Mouse (Mus musculus) C2C12 (cell line): ENCODE results near the gene B3gntl1. TPM values are rescaled to one million over a fixed set of nuclear protein-coding genes. Genes with fewer than 3 reads are reported as not detected.

Experiments used
- H3K27me3 ChIP-seq: one replicate; pipeline ENCODE4 v1.6.1; 2011; ENCODE audit not compliant: control insufficient read depth, insufficient read depth, insufficient read length
- H3K36me3 ChIP-seq: one replicate; pipeline ENCODE4 v1.6.1; 2011; ENCODE audit not compliant: control insufficient read depth, insufficient read depth
- H3K4me3 ChIP-seq: one replicate; pipeline ENCODE4 v1.5.1; 2011; ENCODE audit warnings: mild to moderate bottlenecking, control low read depth; ENCODE audit not compliant: poor library complexity, insufficient read depth, severe bottlenecking
- H3K79me2 ChIP-seq: one replicate; pipeline ENCODE4 v1.6.1; 2011; ENCODE audit not compliant: control insufficient read depth, insufficient read depth
- H3K79me3 ChIP-seq: one replicate; pipeline ENCODE4 v1.6.1; 2011; ENCODE audit warnings: low read depth, control low read depth
- H3ac ChIP-seq: one replicate; pipeline ENCODE3; 2011; ENCODE audit warnings: low read depth; ENCODE audit not compliant: control insufficient read depth, insufficient read length
- CEBPB ChIP-seq: IDR thresholded peaks from one replicate; pipeline ENCODE4 v1.6.1; 2011; ENCODE audit warnings: low read depth, mild to moderate bottlenecking, control low read depth, moderate library complexity
- CTCF ChIP-seq: IDR thresholded peaks from one replicate; pipeline ENCODE4 v1.5.1; 2011; ENCODE audit not compliant: control insufficient read depth, insufficient read depth, insufficient read length
- FOSL1 ChIP-seq: IDR thresholded peaks from one replicate; pipeline ENCODE4 v1.8.0; 2011; ENCODE audit warnings: mild to moderate bottlenecking, low read length; ENCODE audit not compliant: poor library complexity, insufficient read depth, severe bottlenecking
- MAX ChIP-seq: IDR thresholded peaks from one replicate; pipeline ENCODE4 v1.6.1; 2011; ENCODE audit warnings: mild to moderate bottlenecking, control low read depth
- MYOD1 ChIP-seq: IDR thresholded peaks from one replicate; pipeline ENCODE4 v1.6.1; 2011; ENCODE audit warnings: low read depth; ENCODE audit not compliant: control insufficient read depth, insufficient read length
- MYOG ChIP-seq: IDR thresholded peaks from one replicate; pipeline ENCODE4 v1.6.1; 2011; ENCODE audit not compliant: control insufficient read depth, insufficient read length; ENCODE audit errors: extremely low read depth
- USF1 ChIP-seq: IDR thresholded peaks from one replicate; pipeline ENCODE4 v1.6.1; 2011; ENCODE audit warnings: low read depth, mild to moderate bottlenecking, control low read depth, moderate library complexity
- polyA plus RNA-seq: library from polyadenylated mRNA; unstranded; fragments of >200 nt; fragmentation: generic; extraction: Trizol; gene quantifications from one replicate; pipeline ENCODE4 v1.2.1, GENCODE M21; 2012; ENCODE audit warnings: missing spikeins

The B3gntl1 gene
- polyA plus RNA-seq, 1 experiment = 2.7 TPM

- H3K4me3 ChIP-seq = no peak overlapping the region
- H3K79me3 ChIP-seq = no peaks in the 10 kb centered on the region
- H3ac ChIP-seq = no peak overlapping the region
- H3K36me3 ChIP-seq = peaks cover 71% of the 10 kb centered on the region
- H3K27me3 ChIP-seq = no peaks in the 10 kb centered on the region
- H3K79me2 ChIP-seq = no peaks in the 10 kb centered on the region
- TF ChIP-seq MAX (peak; percentile 29), CEBPB (no peak), MYOD1 (peak; percentile 83), MYOG (no peak)
These were observed 75.7 kb downstream of the B3gntl1 start for GRCm38 (mm10) chr11:121597254-121597653.

DNA sequence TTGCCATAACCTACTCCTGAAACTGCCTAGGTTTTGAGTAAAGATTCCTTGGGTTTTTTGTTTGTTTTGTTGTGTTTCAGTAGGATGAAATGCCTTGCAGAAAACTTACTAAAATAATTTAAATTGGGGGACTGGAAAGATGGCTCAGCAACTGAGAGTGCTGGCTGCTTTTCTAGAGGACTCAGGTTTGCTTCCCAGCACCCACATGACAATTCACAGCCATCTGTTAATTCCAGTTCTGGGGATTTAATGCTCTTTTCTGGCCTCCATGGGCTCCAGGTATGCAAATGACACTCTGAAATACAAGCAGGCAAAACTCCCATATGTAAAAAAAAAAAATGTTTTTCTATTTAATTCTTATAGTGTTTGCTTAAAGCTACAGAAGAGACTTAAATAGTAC lies 91.1 kb downstream of the B3gntl1 start:
- H3K36me3 ChIP-seq = peaks cover 40% of the 10 kb centered on the region
- H3K27me3 ChIP-seq = no peaks in the 10 kb centered on the region
- H3ac ChIP-seq = no peak overlapping the region
- H3K79me3 ChIP-seq = no peaks in the 10 kb centered on the region
- no peaks in the 10 kb centered on the region for H3K79me2 ChIP-seq
- TF ChIP-seq CTCF (no peak), MAX (no peak), MYOG (no peak), USF1 (no peak), FOSL1 (no peak), MYOD1 (no peak), CEBPB (no peak)
- H3K4me3 ChIP-seq = no peak overlapping the region

Other genes starting within 250 kb of the B3gntl1 start
- gene Fn3k, start 238.2 kb downstream of the B3gntl1 start, polyA plus RNA-seq = 0.04 TPM
- gene Tbcd, start 221.2 kb downstream of the B3gntl1 start, polyA plus RNA-seq = 69.2 TPM
- 0.11 TPM for gene Zfp750, start 153.8 kb downstream of the B3gntl1 start, polyA plus RNA-seq
- 32.4 TPM for gene Metrnl, start 28.4 kb upstream of the B3gntl1 start, polyA plus RNA-seq
- not detected for gene Ptchd3, start 157.1 kb upstream of the B3gntl1 start, polyA plus RNA-seq